Mouse (Mus musculus) ovary, adult 18-20 months (tissue): ENCODE results near the gene Cd80.
"Not testable (repeated sequence)": the region's sequence is repeated elsewhere in the genome, so short reads cannot be mapped to it uniquely, and the experiment has no call there.

Experiments used
- DNase-seq: peaks from one replicate; pipeline ENCODE4 v3.0.0; 2022; ENCODE audit warnings: low spot score, mixed read lengths

Cd80 gene

DNA sequence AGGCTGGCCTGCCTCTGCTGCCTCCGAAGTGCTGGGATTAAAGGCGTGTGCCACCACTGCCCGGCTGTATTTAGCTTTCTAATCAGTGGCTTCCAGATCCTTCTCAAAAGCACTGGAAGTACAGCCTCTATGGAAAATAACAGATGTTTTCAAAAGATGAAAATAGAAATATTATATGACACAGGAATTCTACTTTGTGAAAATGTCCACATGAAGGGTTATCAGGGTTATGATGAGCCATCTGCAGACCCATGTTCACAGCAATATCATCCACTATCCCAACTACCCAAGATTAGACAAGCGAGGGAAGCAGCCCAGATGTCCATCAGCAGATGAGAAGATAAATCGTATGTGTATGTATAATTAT, 17.1 kb downstream of the Cd80 start:
- no peak for DNase-seq

GRCm38 (mm10) chr16:38473661-38474060, 18.3 kb downstream of the Cd80 start:
- DNase-seq, result no peak

GRCm38 (mm10) chr16:38474677-38475286, 19.4 kb downstream of the Cd80 start:
- DNase-seq, result no peak

GRCm38 (mm10) chr16:38475681-38476311, 20.4 kb downstream of the Cd80 start:
- DNase-seq, result no peak

DNA sequence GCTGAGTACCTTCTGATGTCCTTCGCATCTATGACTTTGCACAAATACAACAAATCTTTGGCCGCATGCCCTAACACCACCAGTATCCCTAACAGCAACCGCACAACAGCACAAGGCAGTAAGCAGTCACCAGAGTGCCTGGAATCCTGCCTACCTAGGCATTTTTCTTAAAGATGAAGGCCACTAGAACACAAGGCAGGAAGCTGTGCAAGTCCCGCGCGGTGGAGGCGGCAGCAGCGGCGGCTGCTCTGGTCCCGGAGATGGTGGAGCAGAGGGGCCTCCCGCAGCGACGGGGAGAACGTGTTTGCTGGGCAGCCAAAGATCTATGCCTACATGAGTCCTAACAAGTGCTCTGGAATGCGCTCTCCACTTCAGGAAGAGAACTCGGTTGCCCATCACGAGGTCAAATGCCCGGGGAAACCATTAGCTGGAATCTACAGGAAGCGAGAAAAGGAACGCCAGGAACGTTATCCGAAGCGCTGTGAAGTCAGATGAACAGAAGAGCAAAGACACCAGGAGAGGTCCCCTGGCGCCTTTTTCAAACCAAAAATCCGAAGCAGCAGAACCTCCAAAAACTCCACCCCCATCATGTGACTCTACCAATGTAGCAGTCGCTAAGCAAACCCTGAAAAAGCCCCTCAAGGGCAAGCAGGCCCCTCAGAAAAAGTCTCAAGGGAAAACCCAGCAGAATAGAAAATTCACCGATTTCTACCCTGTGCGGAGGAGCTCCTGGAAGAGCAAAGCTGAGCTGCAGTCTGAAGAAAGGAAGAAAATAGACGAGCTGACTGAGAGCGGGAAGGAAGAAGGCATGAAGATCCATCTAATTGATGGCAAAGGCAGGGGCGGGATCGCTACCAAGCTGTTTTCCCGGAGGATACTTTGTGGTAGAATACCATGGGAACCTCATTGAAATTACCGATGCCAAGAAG, 21.2 kb downstream of the Cd80 start:
- peak; percentile 36 for DNase-seq

GRCm38 (mm10) chr16:38477241-38477608, 21.9 kb downstream of the Cd80 start:
- not testable (repeated sequence) for DNase-seq

DNA sequence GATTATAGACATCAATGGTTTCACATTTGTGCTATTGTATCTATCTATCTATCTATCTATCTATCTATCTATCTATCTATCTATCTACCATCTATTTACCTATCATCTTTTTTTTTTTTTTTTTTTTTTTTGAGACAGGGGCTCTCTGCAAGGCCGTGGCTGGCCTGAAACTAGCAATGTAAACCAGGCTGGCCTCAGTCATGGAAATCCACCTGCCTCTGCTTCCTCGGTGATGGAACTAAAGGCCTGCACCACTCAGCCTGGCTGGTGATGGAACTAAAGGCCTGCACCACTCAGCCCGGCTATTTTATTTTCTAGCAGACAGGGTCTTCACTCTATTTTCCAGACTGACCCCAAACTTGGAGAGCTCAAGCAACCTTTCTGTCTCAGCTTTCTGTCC, 22.9 kb downstream of the Cd80 start:
- DNase-seq, result no peak

GRCm38 (mm10) chr16:38481327-38481726, 26.0 kb downstream of the Cd80 start:
- DNase-seq, result no peak

DNA sequence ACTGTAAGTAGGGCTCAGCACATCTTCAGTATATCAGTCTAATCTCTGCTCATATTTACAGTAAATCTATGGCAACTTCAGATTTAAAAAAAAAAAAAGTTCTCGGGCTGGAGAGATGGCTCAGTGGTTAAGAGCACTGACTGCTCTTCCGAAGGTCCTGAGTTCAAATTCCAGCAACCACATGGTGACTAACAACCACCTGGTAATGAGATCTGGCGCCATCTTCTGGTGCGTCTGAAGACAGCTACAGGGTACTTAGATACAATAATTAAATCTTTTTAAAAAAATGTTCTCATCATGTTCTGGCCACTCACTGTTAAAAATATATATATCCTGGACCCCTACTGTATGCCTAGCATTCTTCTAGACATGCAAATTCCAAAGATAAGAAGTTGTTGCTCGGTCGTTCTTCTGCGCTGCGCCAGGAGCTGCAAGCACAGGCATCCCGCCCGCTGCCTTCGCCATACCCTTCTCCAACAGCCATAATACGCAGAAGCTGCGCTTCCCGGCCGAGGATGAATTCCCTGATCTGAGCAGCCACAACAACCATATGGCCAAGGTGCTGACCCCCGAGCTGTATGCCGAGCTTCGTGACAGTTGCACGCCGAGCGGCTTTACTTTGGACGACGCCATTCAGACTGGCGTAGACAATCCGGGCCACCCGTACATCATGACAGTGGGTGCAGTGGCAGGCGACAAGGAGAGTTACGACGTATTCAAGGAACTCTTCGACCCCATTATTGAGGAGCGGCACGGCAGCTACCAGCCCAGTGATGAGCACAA, 27.6 kb downstream of the Cd80 start:
- no peak for DNase-seq

DNA sequence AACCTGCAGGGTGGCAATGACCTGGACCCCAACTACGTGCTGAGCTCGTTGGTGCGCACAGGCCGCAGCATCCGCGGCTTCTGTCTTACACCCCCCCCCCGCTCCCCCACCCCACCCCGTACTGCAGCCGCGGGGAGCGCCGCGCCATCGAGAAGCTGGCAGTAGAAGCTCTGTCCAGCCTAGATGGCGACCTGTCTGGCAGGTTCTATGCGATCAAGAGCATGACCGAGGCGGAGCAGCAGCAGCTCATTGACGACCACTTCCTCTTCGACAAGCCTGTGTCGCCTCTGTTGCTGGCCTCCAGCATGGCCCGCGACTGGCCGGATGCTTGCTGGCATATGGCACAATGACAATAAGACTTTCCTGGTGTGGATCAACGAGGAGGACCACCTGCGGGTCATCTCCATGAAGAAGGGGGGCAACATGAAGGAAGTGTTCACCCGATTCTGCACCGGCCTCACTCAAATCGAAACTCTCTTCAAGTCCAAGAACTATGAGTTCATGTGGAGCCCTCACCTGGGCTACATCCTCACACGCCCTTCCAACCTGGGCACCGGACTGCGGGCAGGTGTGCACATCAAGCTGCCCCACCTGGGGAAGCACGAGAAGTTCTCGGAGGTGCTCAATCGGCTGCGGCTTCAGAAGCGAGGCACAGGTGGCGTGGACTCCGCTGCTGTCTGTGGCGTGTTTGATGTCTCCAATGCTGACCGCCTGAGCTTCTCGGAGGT, 28.4 kb downstream of the Cd80 start:
- no peak for DNase-seq

DNA sequence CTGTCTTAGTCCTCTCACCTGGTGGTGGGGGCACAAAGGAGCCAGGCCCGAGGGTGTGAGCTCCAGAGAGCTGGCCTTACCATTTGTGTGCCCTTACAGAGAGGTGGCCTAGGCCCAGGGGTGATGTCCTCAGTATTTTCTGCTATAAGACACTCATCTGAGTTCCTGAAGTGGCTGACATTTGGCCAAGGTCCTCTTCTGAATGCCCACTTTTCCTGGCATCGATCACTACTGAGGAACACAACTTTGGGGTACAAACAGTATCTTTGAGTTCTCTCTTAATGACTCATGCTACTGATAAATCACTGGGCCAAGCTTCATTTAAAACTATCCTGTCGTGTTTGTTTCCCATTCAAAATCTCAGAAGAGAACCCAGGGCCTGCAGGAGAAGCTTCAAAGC, 37.2 kb downstream of the Cd80 start:
- DNase-seq, result no peak

- DNase-seq, result no peak
Observed at GRCm38 (mm10) chr16:38493890-38494289, 38.5 kb downstream of the Cd80 start.

DNA sequence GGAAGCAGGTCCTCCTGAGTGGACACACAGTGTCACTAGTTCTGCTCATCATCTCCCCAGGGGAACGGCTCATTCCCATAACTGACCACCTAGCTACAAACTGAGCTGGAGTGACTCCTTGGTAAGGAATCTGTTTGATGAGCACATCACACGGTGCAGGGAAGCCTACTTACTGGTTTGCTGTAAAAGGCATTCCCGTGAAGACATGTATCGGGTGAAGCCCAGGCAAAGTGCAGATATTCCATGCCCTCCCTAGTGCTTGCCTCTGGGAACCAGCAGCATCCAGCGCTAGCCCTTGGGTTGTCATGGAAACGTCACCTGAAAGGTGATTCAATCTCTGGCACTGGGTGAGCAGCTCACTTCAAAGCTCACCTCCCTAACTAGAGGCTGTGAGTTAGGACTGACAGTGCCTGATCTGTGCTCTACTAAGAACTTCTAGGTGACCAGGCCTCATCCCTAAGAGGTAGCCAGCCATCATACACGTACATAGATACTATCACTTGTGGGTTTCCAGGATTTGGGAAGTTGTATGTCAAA, 41.3 kb downstream of the Cd80 start:
- DNase-seq, result no peak

DNA sequence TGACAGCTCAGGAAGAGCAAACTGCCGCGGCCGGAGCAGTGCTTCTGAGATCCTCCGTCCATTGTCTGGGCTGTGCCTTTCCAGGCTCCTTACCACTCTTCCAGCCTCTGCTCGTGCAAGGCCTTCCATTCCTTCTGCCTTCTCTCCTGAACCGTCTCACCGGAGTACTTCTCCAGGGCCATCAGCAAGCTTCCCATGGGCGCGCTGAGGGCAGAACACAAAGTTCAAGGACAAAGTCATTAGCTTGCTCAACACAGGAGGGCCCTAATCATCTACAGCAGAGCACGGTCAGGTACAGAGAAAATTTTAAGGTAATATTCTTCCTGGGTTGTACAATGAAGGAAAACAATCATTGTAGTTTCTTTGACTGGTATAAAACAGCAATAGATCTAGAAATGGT, 47.1 kb downstream of the Cd80 start:
- DNase-seq, result no peak

- DNase-seq, result no peak
Observed at GRCm38 (mm10) chr16:38503528-38503927, 48.2 kb downstream of the Cd80 start.

DNA sequence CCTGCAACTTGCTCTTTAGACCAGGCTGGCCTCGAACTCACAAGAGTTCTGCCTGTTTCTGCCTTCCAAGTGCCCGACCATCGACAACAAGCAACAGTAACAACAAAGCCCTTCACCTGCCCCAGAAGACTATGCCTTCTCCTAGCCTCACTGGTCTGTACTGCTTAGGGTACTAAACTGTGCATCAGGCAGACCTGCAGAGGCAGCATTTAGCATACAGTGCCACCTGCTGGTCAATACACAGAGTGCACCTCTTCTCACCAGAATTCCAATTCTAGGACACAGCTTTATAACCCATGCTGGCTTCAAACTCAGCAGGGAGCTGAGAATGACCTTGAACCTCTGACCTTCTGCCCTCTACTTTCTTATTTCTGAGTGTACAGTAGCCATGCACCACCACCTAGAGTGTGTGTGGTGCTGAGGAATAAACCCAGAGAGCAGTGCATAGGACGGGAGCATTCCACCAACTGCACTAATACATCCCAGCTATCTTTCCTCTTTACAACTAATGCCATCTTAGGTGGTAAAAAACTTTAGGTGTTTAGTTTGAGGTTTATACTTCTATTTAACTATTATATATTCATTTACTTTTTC, 50.8 kb downstream of the Cd80 start:
- DNase-seq, result no peak

DNA sequence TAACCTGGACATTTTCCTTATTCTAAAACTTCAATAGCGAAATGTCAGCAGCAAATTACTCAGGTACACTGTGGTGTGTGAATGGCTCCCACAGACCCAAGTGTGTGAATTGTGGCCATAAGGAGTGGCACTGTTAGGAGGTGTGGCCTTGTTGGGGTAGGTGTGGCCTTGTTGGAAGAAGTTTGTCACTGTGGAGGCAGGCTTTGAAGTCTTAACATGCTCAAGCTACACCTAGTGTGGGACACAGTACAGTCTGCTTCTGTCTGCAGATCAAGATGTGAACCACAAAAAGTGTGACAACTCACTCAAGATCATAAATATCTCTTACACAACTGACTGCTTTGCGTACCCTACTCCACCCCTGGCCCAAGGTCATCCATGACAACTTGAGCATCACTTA, 55.5 kb downstream of the Cd80 start:
- DNase-seq, result no peak

GRCm38 (mm10) chr16:38519140-38519539, 63.8 kb downstream of the Cd80 start:
- DNase-seq, result no peak

- DNase-seq, result no peak
Observed at GRCm38 (mm10) chr16:38521211-38521987, 66.0 kb downstream of the Cd80 start.
